Mouse (Mus musculus): ENCODE data around the gene Clns1a. TPM values are rescaled to one million over a fixed set of nuclear protein-coding genes. Genes with fewer than 3 reads are reported as not detected.

Gene Clns1a
- polyA plus RNA-seq, 1 experiment from 2014 or later, result 251 TPM

- Histone ChIP-seq H3K4me3 (no peak overlapping the region), H3K27ac (no peak overlapping the region), H3K36me3 (peaks cover 63% of the 10 kb centered on the region), H3K9me3 (no peaks in the 10 kb centered on the region), H3K27me3 (ENCODE audit: insufficient read depth, poor library complexity, severe bottlenecking) (no peaks in the 10 kb centered on the region), H3K4me1 (replicated peaks) (no peaks in the 10 kb centered on the region)
- WGBS, result 91% methylated on average over 3 of the region's 3 CpGs
- no peak for DNase-seq (ENCODE audit: low spot score)
Observed at GRCm38 (mm10) chr7:97709204-97709603, 12.8 kb downstream of the Clns1a start.

GRCm38 (mm10) chr7:97714651-97715050, 18.2 kb downstream of the Clns1a start:
- no peaks in the 10 kb centered on the region for H3K4me1 ChIP-seq (replicated peaks)
- H3K4me3 ChIP-seq, result no peak overlapping the region
- no peak overlapping the region for H3K27ac ChIP-seq
- WGBS, result 95% methylated on average over 5 of the region's 5 CpGs
- H3K9me3 ChIP-seq, result no peaks in the 10 kb centered on the region
- peaks cover 93% of the 10 kb centered on the region for H3K36me3 ChIP-seq
- H3K27me3 ChIP-seq (ENCODE audit: insufficient read depth, poor library complexity, severe bottlenecking), result no peaks in the 10 kb centered on the region
- DNase-seq (ENCODE audit: low spot score), result no peak

- 88% methylated on average over 1 of the region's 1 CpGs for WGBS
- Histone ChIP-seq H3K4me1 (replicated peaks) (no peaks in the 10 kb centered on the region), H3K36me3 (peaks cover 90% of the 10 kb centered on the region), H3K9me3 (no peaks in the 10 kb centered on the region), H3K27ac (no peak overlapping the region), H3K4me3 (no peak overlapping the region), H3K27me3 (ENCODE audit: insufficient read depth, poor library complexity, severe bottlenecking) (no peaks in the 10 kb centered on the region)
- DNase-seq (ENCODE audit: low spot score), result no peak
Observed at GRCm38 (mm10) chr7:97717326-97717725, 20.9 kb downstream of the Clns1a start.

GRCm38 (mm10) chr7:97719078-97719477, 22.6 kb downstream of the Clns1a start:
- H3K27me3 ChIP-seq (ENCODE audit: insufficient read depth, poor library complexity, severe bottlenecking), result no peaks in the 10 kb centered on the region
- no peaks in the 10 kb centered on the region for H3K4me1 ChIP-seq (replicated peaks)
- H3K4me3 ChIP-seq, result no peak overlapping the region
- WGBS, result 72% methylated on average over 5 of the region's 5 CpGs
- no peak overlapping the region for H3K27ac ChIP-seq
- peaks cover 87% of the 10 kb centered on the region for H3K36me3 ChIP-seq
- H3K9me3 ChIP-seq, result no peaks in the 10 kb centered on the region
- DNase-seq (ENCODE audit: low spot score), result no peak

GRCm38 (mm10) chr7:97720109-97720508, 23.7 kb downstream of the Clns1a start:
- no peaks in the 10 kb centered on the region for H3K4me1 ChIP-seq (replicated peaks)
- H3K27ac ChIP-seq, result no peak overlapping the region
- no peaks in the 10 kb centered on the region for H3K9me3 ChIP-seq
- H3K4me3 ChIP-seq, result no peak overlapping the region
- peaks cover 82% of the 10 kb centered on the region for H3K36me3 ChIP-seq
- 83% methylated on average over 5 of the region's 5 CpGs for WGBS
- H3K27me3 ChIP-seq (ENCODE audit: insufficient read depth, poor library complexity, severe bottlenecking), result no peaks in the 10 kb centered on the region
- no peak for DNase-seq (ENCODE audit: low spot score)

GRCm38 (mm10) chr7:97722278-97722918, 26.0 kb downstream of the Clns1a start:
- H3K27ac ChIP-seq, result no peak overlapping the region
- DNase-seq (ENCODE audit: low spot score), result no peak
- peaks cover 75% of the 10 kb centered on the region for H3K36me3 ChIP-seq
- H3K9me3 ChIP-seq, result no peaks in the 10 kb centered on the region
- no peaks in the 10 kb centered on the region for H3K4me1 ChIP-seq (replicated peaks)
- no peak overlapping the region for H3K4me3 ChIP-seq
- WGBS, result 93% methylated on average over 7 of the region's 7 CpGs
- H3K27me3 ChIP-seq (ENCODE audit: insufficient read depth, poor library complexity, severe bottlenecking), result no peaks in the 10 kb centered on the region

- Histone ChIP-seq H3K9me3 (no peaks in the 10 kb centered on the region), H3K4me1 (replicated peaks) (peaks cover 10% of the 10 kb centered on the region), H3K4me3 (no peak overlapping the region), H3K27me3 (ENCODE audit: insufficient read depth, poor library complexity, severe bottlenecking) (no peaks in the 10 kb centered on the region), H3K27ac (no peak overlapping the region), H3K36me3 (peaks cover 66% of the 10 kb centered on the region)
- 89% methylated on average over 11 of the region's 11 CpGs for WGBS
- no peak for DNase-seq (ENCODE audit: low spot score)
Observed at GRCm38 (mm10) chr7:97723646-97724538, 27.5 kb downstream of the Clns1a start.

- no peak overlapping the region for H3K4me3 ChIP-seq
- H3K27me3 ChIP-seq (ENCODE audit: insufficient read depth, poor library complexity, severe bottlenecking), result no peaks in the 10 kb centered on the region
- no peaks in the 10 kb centered on the region for H3K9me3 ChIP-seq
- H3K27ac ChIP-seq, result no peak overlapping the region
- H3K4me1 ChIP-seq (replicated peaks), result peaks cover 25% of the 10 kb centered on the region
- 96% methylated on average over 6 of the region's 6 CpGs for WGBS
- no peak for DNase-seq (ENCODE audit: low spot score)
- peaks cover 51% of the 10 kb centered on the region for H3K36me3 ChIP-seq
Observed at GRCm38 (mm10) chr7:97725401-97725800, 29.0 kb downstream of the Clns1a start.

GRCm38 (mm10) chr7:97726080-97726479, 29.6 kb downstream of the Clns1a start:
- H3K4me3 ChIP-seq, result no peak overlapping the region
- peaks cover 44% of the 10 kb centered on the region for H3K36me3 ChIP-seq
- H3K9me3 ChIP-seq, result no peaks in the 10 kb centered on the region
- no peak for DNase-seq (ENCODE audit: low spot score)
- peaks cover 31% of the 10 kb centered on the region for H3K4me1 ChIP-seq (replicated peaks)
- 84% methylated on average over 7 of the region's 7 CpGs for WGBS
- H3K27ac ChIP-seq, result no peak overlapping the region
- no peaks in the 10 kb centered on the region for H3K27me3 ChIP-seq (ENCODE audit: insufficient read depth, poor library complexity, severe bottlenecking)

- Histone ChIP-seq H3K4me3 (no peak overlapping the region), H3K27ac (no peak overlapping the region), H3K9me3 (no peaks in the 10 kb centered on the region), H3K4me1 (replicated peaks) (peaks cover 38% of the 10 kb centered on the region), H3K36me3 (peaks cover 43% of the 10 kb centered on the region), H3K27me3 (ENCODE audit: insufficient read depth, poor library complexity, severe bottlenecking) (no peaks in the 10 kb centered on the region)
- DNase-seq (ENCODE audit: low spot score), result no peak
- WGBS, result 74% methylated on average over 7 of the region's 7 CpGs
Observed at GRCm38 (mm10) chr7:97726778-97727177, 30.3 kb downstream of the Clns1a start.

- Histone ChIP-seq H3K27ac (peak overlapping the region; percentile 78), H3K4me1 (replicated peaks) (peaks cover 39% of the 10 kb centered on the region), H3K4me3 (no peak overlapping the region), H3K9me3 (no peaks in the 10 kb centered on the region), H3K36me3 (peaks cover 26% of the 10 kb centered on the region), H3K27me3 (ENCODE audit: insufficient read depth, poor library complexity, severe bottlenecking) (no peaks in the 10 kb centered on the region)
- WGBS, result 37% methylated on average over 14 of the region's 14 CpGs
- DNase-seq (ENCODE audit: low spot score), result no peak
Observed at GRCm38 (mm10) chr7:97728666-97729614, 32.5 kb downstream of the Clns1a start.

- Histone ChIP-seq H3K36me3 (peaks cover 17% of the 10 kb centered on the region), H3K27ac (peak overlapping the region; percentile 78; the same call in 1 of the 2 replicates), H3K4me3 (no peak overlapping the region), H3K9me3 (no peaks in the 10 kb centered on the region), H3K4me1 (replicated peaks) (peaks cover 43% of the 10 kb centered on the region), H3K27me3 (ENCODE audit: insufficient read depth, poor library complexity, severe bottlenecking) (no peaks in the 10 kb centered on the region)
- 29% methylated on average over 3 of the region's 3 CpGs for WGBS
- peak; percentile 54 for DNase-seq (ENCODE audit: low spot score)
Observed at GRCm38 (mm10) chr7:97730427-97730826, 34.0 kb downstream of the Clns1a start.

Measured in hindbrain, embryonic 10.5 days (tissue).